Mouse (Mus musculus): ENCODE results near the gene Fgfr2. TPM values are rescaled to one million over a fixed set of nuclear protein-coding genes. Genes with fewer than 3 reads are reported as not detected.
A peak's percentile ranks its signal among the peaks of the same experiment; 100 is the strongest.

The Fgfr2 gene
- polyA plus RNA-seq, 1 experiment from 2014 or later, result 67.0 TPM

- no peak overlapping the region for H3K4me2 ChIP-seq (replicated peaks)
- no peak for ATAC-seq
- peaks cover 3% of the 10 kb centered on the region; the same call in 1 of the 2 replicates for H3K36me3 ChIP-seq
- H3K9ac ChIP-seq, result no peak overlapping the region
- WGBS, result 88% methylated on average over 4 of the region's 4 CpGs
- H3K27me3 ChIP-seq (replicated peaks), result no peaks in the 10 kb centered on the region
- H3K9me3 ChIP-seq, result no peaks in the 10 kb centered on the region
- 0 out of 2 replicates have a peak overlapping the region, but pooled peaks have one; percentile 20 for H3K27ac ChIP-seq
- no peak overlapping the region for H3K4me3 ChIP-seq (replicated peaks)
- H3K4me1 ChIP-seq (replicated peaks), result peaks cover 55% of the 10 kb centered on the region
Observed at GRCm38 (mm10) chr7:133008663-133009062, 114.5 kb downstream of the Fgfr2 start.

- no peaks in the 10 kb centered on the region for H3K9me3 ChIP-seq
- 43% methylated on average over 11 of the region's 11 CpGs for WGBS
- H3K36me3 ChIP-seq, result no peaks in the 10 kb centered on the region
- H3K27ac ChIP-seq, result peak overlapping the region; percentile 56
- H3K9ac ChIP-seq, result no peak overlapping the region
- peaks cover 52% of the 10 kb centered on the region for H3K4me1 ChIP-seq (replicated peaks)
- peak; percentile 69 for ATAC-seq
- H3K27me3 ChIP-seq (replicated peaks), result no peaks in the 10 kb centered on the region
- no peak overlapping the region for H3K4me2 ChIP-seq (replicated peaks)
- H3K4me3 ChIP-seq (replicated peaks), result no peak overlapping the region
Observed at GRCm38 (mm10) chr7:133007343-133007742, 115.8 kb downstream of the Fgfr2 start.

- no peak overlapping the region for H3K4me2 ChIP-seq (replicated peaks)
Observed at GRCm38 (mm10) chr7:133005772-133006171, 117.4 kb downstream of the Fgfr2 start.

GRCm38 (mm10) chr7:133003421-133003820, 119.7 kb downstream of the Fgfr2 start:
- no peaks in the 10 kb centered on the region for H3K9me3 ChIP-seq
- H3K4me3 ChIP-seq (replicated peaks), result no peak overlapping the region
- H3K4me1 ChIP-seq (replicated peaks), result peaks cover 26% of the 10 kb centered on the region
- no peak overlapping the region for H3K27ac ChIP-seq
- no peak overlapping the region for H3K9ac ChIP-seq
- no peaks in the 10 kb centered on the region for H3K27me3 ChIP-seq (replicated peaks)
- peaks cover 8% of the 10 kb centered on the region for H3K36me3 ChIP-seq
- peak; percentile 32; the same call in 1 of the 2 replicates for ATAC-seq
- WGBS, result 15% methylated on average over 3 of the region's 3 CpGs
- H3K4me2 ChIP-seq (replicated peaks), result no peak overlapping the region

More at GRCm38 (mm10) chr7:133005772-133006171, 117.4 kb downstream of the Fgfr2 start:
- peaks cover 42% of the 10 kb centered on the region for H3K4me1 ChIP-seq (replicated peaks)
- no peak overlapping the region for H3K9ac ChIP-seq
- 74% methylated on average over 7 of the region's 7 CpGs for WGBS
- no peak overlapping the region for H3K4me3 ChIP-seq (replicated peaks)
- no peaks in the 10 kb centered on the region for H3K36me3 ChIP-seq
- no peak overlapping the region for H3K27ac ChIP-seq
- ATAC-seq, result no peak
- no peaks in the 10 kb centered on the region for H3K9me3 ChIP-seq
- H3K27me3 ChIP-seq (replicated peaks), result no peaks in the 10 kb centered on the region

- H3K4me3 ChIP-seq (replicated peaks), result no peak overlapping the region
- no peak for ATAC-seq
- H3K4me1 ChIP-seq (replicated peaks), result peaks cover 15% of the 10 kb centered on the region
- peaks cover 19% of the 10 kb centered on the region for H3K36me3 ChIP-seq
- no peak overlapping the region for H3K27ac ChIP-seq
- 85% methylated on average over 6 of the region's 6 CpGs for WGBS
- H3K4me2 ChIP-seq (replicated peaks), result no peak overlapping the region
- no peak overlapping the region for H3K9ac ChIP-seq
- H3K9me3 ChIP-seq, result no peaks in the 10 kb centered on the region
- H3K27me3 ChIP-seq (replicated peaks), result no peaks in the 10 kb centered on the region
Observed at GRCm38 (mm10) chr7:133002271-133002670, 120.9 kb downstream of the Fgfr2 start.

GRCm38 (mm10) chr7:133001388-133001787, 121.8 kb downstream of the Fgfr2 start:
- no peaks in the 10 kb centered on the region for H3K9me3 ChIP-seq
- peaks cover 27% of the 10 kb centered on the region for H3K36me3 ChIP-seq
- WGBS, result 88% methylated on average over 3 of the region's 3 CpGs

GRCm38 (mm10) chr7:132999061-132999460, 124.1 kb downstream of the Fgfr2 start:
- Histone ChIP-seq H3K9me3 (no peaks in the 10 kb centered on the region), H3K36me3 (peaks cover 36% of the 10 kb centered on the region), H3K4me2 (replicated peaks) (no peak overlapping the region), H3K27me3 (replicated peaks) (no peaks in the 10 kb centered on the region), H3K4me1 (replicated peaks) (0 out of 2 replicates have a peak, but pooled peaks cover 5% of the 10 kb centered on the region), H3K27ac (no peak overlapping the region), H3K4me3 (replicated peaks) (no peak overlapping the region), H3K9ac (no peak overlapping the region)
- 89% methylated on average over 11 of the region's 11 CpGs for WGBS
- no peak for ATAC-seq

More at GRCm38 (mm10) chr7:133001388-133001787, 121.8 kb downstream of the Fgfr2 start:
- Histone ChIP-seq H3K27me3 (replicated peaks) (no peaks in the 10 kb centered on the region), H3K4me3 (replicated peaks) (no peak overlapping the region), H3K4me2 (replicated peaks) (no peak overlapping the region), H3K27ac (no peak overlapping the region), H3K4me1 (replicated peaks) (peaks cover 13% of the 10 kb centered on the region), H3K9ac (no peak overlapping the region)
- ATAC-seq, result no peak

- no peaks in the 10 kb centered on the region for H3K9me3 ChIP-seq
- H3K27me3 ChIP-seq (replicated peaks), result no peaks in the 10 kb centered on the region
- no peak overlapping the region for H3K9ac ChIP-seq
- WGBS, result 96% methylated on average over 12 of the region's 12 CpGs
- no peak overlapping the region for H3K4me3 ChIP-seq (replicated peaks)
- 0 out of 2 replicates have a peak, but pooled peaks cover 5% of the 10 kb centered on the region for H3K4me1 ChIP-seq (replicated peaks)
- H3K27ac ChIP-seq, result no peak overlapping the region
- no peak overlapping the region for H3K4me2 ChIP-seq (replicated peaks)
- no peak for ATAC-seq
- peaks cover 40% of the 10 kb centered on the region for H3K36me3 ChIP-seq
Observed at GRCm38 (mm10) chr7:132998639-132999038, 124.5 kb downstream of the Fgfr2 start.

GRCm38 (mm10) chr7:132996391-132996790, 126.8 kb downstream of the Fgfr2 start:
- no peaks in the 10 kb centered on the region for H3K4me1 ChIP-seq (replicated peaks)
- H3K9me3 ChIP-seq, result no peaks in the 10 kb centered on the region
- H3K9ac ChIP-seq, result no peak overlapping the region
- ATAC-seq, result no peak
- no peak overlapping the region for H3K4me3 ChIP-seq (replicated peaks)
- no peak overlapping the region for H3K4me2 ChIP-seq (replicated peaks)
- peaks cover 45% of the 10 kb centered on the region for H3K36me3 ChIP-seq
- no peaks in the 10 kb centered on the region for H3K27me3 ChIP-seq (replicated peaks)
- WGBS, result 89% methylated on average over 5 of the region's 5 CpGs
- no peak overlapping the region for H3K27ac ChIP-seq

- 75% methylated on average over 6 of the region's 6 CpGs for WGBS
- H3K36me3 ChIP-seq, result peaks cover 57% of the 10 kb centered on the region
- H3K9me3 ChIP-seq, result no peaks in the 10 kb centered on the region
- no peaks in the 10 kb centered on the region for H3K4me1 ChIP-seq (replicated peaks)
- no peak overlapping the region for H3K4me2 ChIP-seq (replicated peaks)
- ATAC-seq, result no peak
- H3K27ac ChIP-seq, result no peak overlapping the region
- no peak overlapping the region for H3K4me3 ChIP-seq (replicated peaks)
- no peaks in the 10 kb centered on the region for H3K27me3 ChIP-seq (replicated peaks)
- no peak overlapping the region for H3K9ac ChIP-seq
Observed at GRCm38 (mm10) chr7:132994628-132995191, 128.4 kb downstream of the Fgfr2 start.

GRCm38 (mm10) chr7:132994120-132994519, 129.0 kb downstream of the Fgfr2 start:
- H3K9ac ChIP-seq, result no peak overlapping the region
- H3K36me3 ChIP-seq, result peaks cover 55% of the 10 kb centered on the region
- 88% methylated on average over 8 of the region's 8 CpGs for WGBS
- H3K4me3 ChIP-seq (replicated peaks), result no peak overlapping the region
- no peaks in the 10 kb centered on the region for H3K9me3 ChIP-seq
- H3K4me2 ChIP-seq (replicated peaks), result no peak overlapping the region
- ATAC-seq, result no peak
- H3K27me3 ChIP-seq (replicated peaks), result no peaks in the 10 kb centered on the region
- H3K4me1 ChIP-seq (replicated peaks), result no peaks in the 10 kb centered on the region
- H3K27ac ChIP-seq, result no peak overlapping the region

- no peak overlapping the region for H3K27ac ChIP-seq
- no peak overlapping the region for H3K4me2 ChIP-seq (replicated peaks)
- H3K27me3 ChIP-seq (replicated peaks), result no peaks in the 10 kb centered on the region
- H3K9ac ChIP-seq, result no peak overlapping the region
- no peak for ATAC-seq
- no peaks in the 10 kb centered on the region for H3K4me1 ChIP-seq (replicated peaks)
- peaks cover 48% of the 10 kb centered on the region for H3K36me3 ChIP-seq
- no peaks in the 10 kb centered on the region for H3K9me3 ChIP-seq
- 92% methylated on average over 9 of the region's 9 CpGs for WGBS
- no peak overlapping the region for H3K4me3 ChIP-seq (replicated peaks)
Observed at GRCm38 (mm10) chr7:132992967-132993615, 130.1 kb downstream of the Fgfr2 start.
